Mouse (Mus musculus) left cerebral cortex, postnatal 10 days (tissue): ENCODE measurements around the gene Apbb1ip. TPM values are rescaled to one million over a fixed set of nuclear protein-coding genes. Genes with fewer than 3 reads are reported as not detected.

Source experiments
- DNase-seq, 2 experiments: peaks; one replicate each; pipeline ENCODE4 v3.0.0; 2021 to 2022; ENCODE audit warnings: low spot score in 2 of 2, mixed read lengths in 1 of 2; ENCODE audit errors: extremely low spot score in 1 of 2
- intact Hi-C: fragments of 180-260 bp; cut with DNase I; formaldehyde crosslinking; loops from one replicate; pipeline ENCODE4 v1.15.1; 2025
- total RNA-seq, 2 experiments: library from RNA; stranded (reverse); gene quantifications; 2 replicates each; pipeline ENCODE4 v1.2.3; 2021

Gene Apbb1ip
- total RNA-seq, 2 experiments from 2014 or later = 6.6 to 7.2 TPM

- peak; percentile 86 to 94 for DNase-seq
- intact Hi-C loops = loop anchor here (5.0 kb wide), 2 partner anchors 142 to 262 kb away; partner anchors contain the start of genes Mastl and Yme1l1
Observed at GRCm38 (mm10) chr2:22895282-22896273, 121.7 kb downstream of the Apbb1ip start, which contains the start of gene Pdss1. TSS of gene Pdss1 (plus strand) at chr2:22895522.

GRCm38 (mm10) chr2:22903947-22904346 is 130.1 kb downstream of the Apbb1ip start:
- intact Hi-C loops = no loop called here
- DNase-seq = no peak

GRCm38 (mm10) chr2:22914421-22914820 is 140.5 kb downstream of the Apbb1ip start:
- intact Hi-C loops = no loop called here
- no peak for DNase-seq

GRCm38 (mm10) chr2:22918651-22919050 is 144.8 kb downstream of the Apbb1ip start:
- intact Hi-C loops = no loop called here
- no peak for DNase-seq

Other genes with a start within 250 kb of the Apbb1ip start
- 10 to 100 TPM; 74.6 to 91.9 TPM for gene Gad2, start 151.9 kb upstream of the Apbb1ip start, total RNA-seq
- 10 to 100 TPM; 16.7 to 18.9 TPM for gene Pdss1, start 121.4 kb downstream of the Apbb1ip start, total RNA-seq